Mouse (Mus musculus) heart, postnatal 0 days (tissue): ENCODE measurements around the gene Wfikkn2. TPM values are rescaled to one million over a fixed set of nuclear protein-coding genes. Genes with fewer than 3 reads are reported as not detected.
A peak's percentile ranks its signal among the peaks of the same experiment; 100 is the strongest.

Experiments
- ATAC-seq: fragments of 200-750 bp; cut with Nextera tagmentation; 2 replicates; pipeline ENCODE4 v1.8.0; 2017; ENCODE audit warnings: low read depth, moderate number of reproducible peaks, moderate library complexity; ENCODE audit not compliant: insufficient read depth
- DNase-seq: peaks from one replicate; pipeline ENCODE4 v3.0.0-alpha.2; 2016; ENCODE audit warnings: low spot score
- H3K27ac ChIP-seq: fragments of 300-500 bp; sonication (generic); 2 replicates; pipeline ENCODE4 v1.5.1; 2014; ENCODE audit warnings: low read depth, mild to moderate bottlenecking
- H3K27me3 ChIP-seq: fragments of 300-500 bp; sonication (generic); 2 replicates; pipeline ENCODE4 v1.6.1; 2014; ENCODE audit warnings: low read length, mixed read lengths; ENCODE audit not compliant: control insufficient read depth, insufficient read depth
- H3K36me3 ChIP-seq: fragments of 300-500 bp; sonication (generic); replicated peaks from 2 replicates; pipeline ENCODE4 v1.6.1; 2014; ENCODE audit warnings: low read length, mixed read lengths; ENCODE audit not compliant: control insufficient read depth, insufficient read depth
- H3K4me1 ChIP-seq: fragments of 300-500 bp; sonication (generic); 2 replicates; pipeline ENCODE4 v1.6.1; 2014; ENCODE audit warnings: antibody characterized with exemption; ENCODE audit not compliant: control insufficient read depth, insufficient read depth
- H3K4me2 ChIP-seq: fragments of 300-500 bp; sonication (generic); 2 replicates; pipeline ENCODE4 v1.6.1; 2014; ENCODE audit warnings: low read depth, mild to moderate bottlenecking, low read length, moderate library complexity
- H3K4me3 ChIP-seq: fragments of 300-500 bp; sonication (generic); 2 replicates; pipeline ENCODE4 v1.5.1; 2014; ENCODE audit warnings: low read depth, low read length
- H3K9ac ChIP-seq: fragments of 300-500 bp; sonication (generic); replicated peaks from 2 replicates; pipeline ENCODE4 v1.6.1; 2014; ENCODE audit warnings: low read depth, low read length, mixed read lengths
- H3K9me3 ChIP-seq: fragments of 300-500 bp; sonication (generic); replicated peaks from 2 replicates; pipeline ENCODE4 v1.6.1; 2016; ENCODE audit warnings: low read length; ENCODE audit not compliant: control insufficient read depth
- CTCF ChIP-seq: IDR thresholded peaks from 2 replicates; pipeline ENCODE4 v1.5.1; 2016; ENCODE audit warnings: antibody characterized with exemption, control low read depth, low read depth
- EP300 ChIP-seq: IDR thresholded peaks from 2 replicates; pipeline ENCODE4 v1.6.1; 2016; ENCODE audit warnings: antibody characterized with exemption, low read depth
- WGBS: fragments of 180-500 bp; shearing (Covaris S2); extraction: QIAGEN DNeasy Blood & Tissue Kit; methylation state at CpG from one replicate; pipeline ENCODE4 v1.1.7; 2014; 5-methylcytosine and 5-hydroxymethylcytosine counted together
- polyA plus RNA-seq: library from polyadenylated mRNA; unstranded; fragments of >200 nt; fragmentation: Nextera tagmentation; extraction: Ambion mirVana; gene quantifications from 2 replicates; pipeline ENCODE4 v1.2.1, GENCODE M21; 2015
- total RNA-seq: library from RNA; depleted of rRNA; stranded (reverse); fragments of >200 nt; gene quantifications from 2 replicates; pipeline ENCODE4 v1.2.3, GENCODE M21; 2014; ENCODE audit warnings: low replicate concordance

The Wfikkn2 gene
- total and polyA plus RNA-seq, 2 experiments from 2014 or later, result 0.76 to 1.6 TPM

- Histone ChIP-seq H3K4me2 (peak overlapping the region; percentile 60), H3K9ac (peak overlapping the region; percentile 50; the same call in 1 of the 2 replicates), H3K27ac (peak overlapping the region; percentile 26; the same call in 1 of the 2 replicates), H3K27me3 (0 out of 2 replicates have a peak, but pooled peaks cover 4% of the 10 kb centered on the region), H3K4me1 (peaks cover 12% of the 10 kb centered on the region; the same call in 1 of the 2 replicates), H3K9me3 (no peaks in the 10 kb centered on the region), H3K4me3 (peak overlapping the region; percentile 38), H3K36me3 (no peaks in the 10 kb centered on the region)
- 31% methylated on average over 15 of the region's 15 CpGs for WGBS
- ATAC-seq (peak; percentile 31), DNase-seq (no peak)
- TF ChIP-seq EP300, result no peak
- TF ChIP-seq CTCF, result no peak
These were observed 2.2 kb downstream of the Wfikkn2 start for GRCm38 (mm10) chr11:94243422-94244180.

GRCm38 (mm10) chr11:94242760-94243421, 2.9 kb downstream of the Wfikkn2 start:
- Histone ChIP-seq H3K9ac (peak overlapping the region; percentile 50; the same call in 1 of the 2 replicates), H3K27ac (peak overlapping the region; percentile 26; the same call in 1 of the 2 replicates), H3K4me2 (peak overlapping the region; percentile 60), H3K9me3 (no peaks in the 10 kb centered on the region), H3K27me3 (0 out of 2 replicates have a peak, but pooled peaks cover 4% of the 10 kb centered on the region), H3K36me3 (no peaks in the 10 kb centered on the region), H3K4me3 (peak overlapping the region; percentile 38), H3K4me1 (peaks cover 12% of the 10 kb centered on the region; the same call in 1 of the 2 replicates)
- peak; percentile 72 for ATAC-seq
- no peak for TF ChIP-seq EP300
- TF ChIP-seq CTCF, result no peak
- DNase-seq, result peak; percentile 39
- 4% methylated on average over 29 of the region's 29 CpGs for WGBS

GRCm38 (mm10) chr11:94239706-94240105, 6.1 kb downstream of the Wfikkn2 start:
- no peak overlapping the region for H3K27ac ChIP-seq
- 42% methylated on average over 9 of the region's 9 CpGs for WGBS
- no peak overlapping the region for H3K9ac ChIP-seq

GRCm38 (mm10) chr11:94238786-94239185, 7.0 kb downstream of the Wfikkn2 start:
- no peak overlapping the region for H3K4me3 ChIP-seq
- no peak overlapping the region for H3K9ac ChIP-seq
- H3K4me2 ChIP-seq, result no peak overlapping the region
- H3K9me3 ChIP-seq, result no peaks in the 10 kb centered on the region
- no peak overlapping the region for H3K27ac ChIP-seq
- WGBS, result 90% methylated on average over 8 of the region's 8 CpGs
- DNase-seq (no peak), ATAC-seq (no peak)
- H3K4me1 ChIP-seq, result peaks cover 16% of the 10 kb centered on the region; the same call in 1 of the 2 replicates
- H3K27me3 ChIP-seq, result 0 out of 2 replicates have a peak, but pooled peaks cover 4% of the 10 kb centered on the region
- TF ChIP-seq CTCF (no peak), EP300 (no peak)
- H3K36me3 ChIP-seq, result no peaks in the 10 kb centered on the region

More at GRCm38 (mm10) chr11:94239706-94240105, 6.1 kb downstream of the Wfikkn2 start:
- TF ChIP-seq EP300 (no peak), CTCF (no peak)
- Histone ChIP-seq H3K4me3 (no peak overlapping the region), H3K27me3 (0 out of 2 replicates have a peak, but pooled peaks cover 4% of the 10 kb centered on the region), H3K9me3 (no peaks in the 10 kb centered on the region), H3K4me1 (peaks cover 12% of the 10 kb centered on the region; the same call in 1 of the 2 replicates), H3K36me3 (no peaks in the 10 kb centered on the region), H3K4me2 (no peak overlapping the region)
- no peak for DNase-seq
- ATAC-seq, result no peak

- TF ChIP-seq CTCF, result peak; percentile 97
- TF ChIP-seq EP300, result no peak
- Histone ChIP-seq H3K4me1 (peaks cover 28% of the 10 kb centered on the region), H3K27ac (no peak overlapping the region), H3K9ac (no peak overlapping the region), H3K9me3 (no peaks in the 10 kb centered on the region), H3K4me3 (no peak overlapping the region), H3K36me3 (no peaks in the 10 kb centered on the region), H3K4me2 (no peak overlapping the region), H3K27me3 (no peaks in the 10 kb centered on the region)
- 25% methylated on average over 3 of the region's 3 CpGs for WGBS
- DNase-seq (peak; percentile 90), ATAC-seq (peak; percentile 62)
These were observed 9.7 kb downstream of the Wfikkn2 start for GRCm38 (mm10) chr11:94236074-94236473.
